Mouse (Mus musculus) heart, adult 2 months (tissue): ENCODE data around the gene Sstr3. TPM values are rescaled to one million over a fixed set of nuclear protein-coding genes. Genes with fewer than 3 reads are reported as not detected.

Source experiments
- DNase-seq, 2 experiments: peaks; one replicate each; pipeline ENCODE4 v3.0.0; 2021
- H3K27ac ChIP-seq: fragments of 200-600 bp; 2 replicates; pipeline ENCODE4 v1.8.1; 2022
- H3K27me3 ChIP-seq: fragments of 200-500 bp; 2 replicates; pipeline ENCODE4 v1.6.1; 2012; ENCODE audit warnings: mild to moderate bottlenecking, low read length, inconsistent platforms, mixed read lengths; ENCODE audit not compliant: control insufficient read depth, insufficient read depth
- H3K36me3 ChIP-seq: fragments of 200-500 bp; 2 replicates; pipeline ENCODE4 v1.6.1; 2012; ENCODE audit warnings: low read length, inconsistent platforms; ENCODE audit not compliant: control insufficient read depth, insufficient read depth
- H3K4me1 ChIP-seq: fragments of 200-500 bp; 2 replicates; pipeline ENCODE4 v1.6.1; 2011; ENCODE audit warnings: low read length; ENCODE audit not compliant: control insufficient read depth, insufficient read depth
- H3K4me3 ChIP-seq: fragments of 200-600 bp; 2 replicates; pipeline ENCODE4 v1.8.1; 2022
- H3K79me2 ChIP-seq: fragments of 200-500 bp; replicated peaks from 2 replicates; pipeline ENCODE4 v1.6.1; 2012; ENCODE audit warnings: mild to moderate bottlenecking, inconsistent platforms, low read length, moderate library complexity, mixed read lengths; ENCODE audit not compliant: control insufficient read depth, insufficient read depth
- H3K9ac ChIP-seq: fragments of 200-500 bp; 2 replicates; pipeline ENCODE4 v1.6.1; 2012; ENCODE audit warnings: low read depth, mild to moderate bottlenecking, control low read depth, inconsistent platforms, low read length, mixed read lengths
- CTCF ChIP-seq: fragments of 200-600 bp; IDR thresholded peaks from 2 replicates; pipeline ENCODE4 v1.8.1; 2022; ENCODE audit warnings: antibody characterized with exemption, mild to moderate bottlenecking, moderate library complexity
- EP300 ChIP-seq: fragments of 200-500 bp; IDR thresholded peaks from 2 replicates; pipeline ENCODE4 v1.6.1; 2011; ENCODE audit warnings: low read depth, low read length, control low read depth; ENCODE audit not compliant: insufficient read depth
- POLR2A ChIP-seq: fragments of 200-500 bp; IDR thresholded peaks from 2 replicates; pipeline ENCODE4 v1.6.1; 2011; ENCODE audit warnings: mild to moderate bottlenecking, low read depth, low read length, control low read depth; ENCODE audit not compliant: insufficient read depth
- WGBS: fragments of 180-500 bp; shearing (Covaris S2); methylation state at CpG from one replicate; pipeline ENCODE4 v1.1.7; 2018; 5-methylcytosine and 5-hydroxymethylcytosine counted together
- intact Hi-C: fragments of 180-260 bp; cut with DNase I; formaldehyde crosslinking; loops from one replicate; pipeline ENCODE4 v1.15.1; 2025
- polyA plus RNA-seq: library from polyadenylated mRNA; depleted of rRNA; stranded (reverse); fragments of >200 nt; gene quantifications from 2 replicates; pipeline ENCODE4 v1.2.3, GENCODE M21; 2012; rRNA removed
- total RNA-seq, 2 experiments: library from RNA; stranded (reverse); gene quantifications; 2 replicates each; pipeline ENCODE4 v1.2.3; 2021

The Sstr3 gene
- total and polyA plus RNA-seq, 3 experiments, result not detected

- Histone ChIP-seq H3K27me3 (no peaks in the 10 kb centered on the region), H3K36me3 (no peaks in the 10 kb centered on the region), H3K4me1 (no peaks in the 10 kb centered on the region), H3K27ac (no peak overlapping the region), H3K4me3 (no peak overlapping the region), H3K9ac (no peak overlapping the region), H3K79me2 (no peaks in the 10 kb centered on the region)
- intact Hi-C loops, result no loop called here
- TF ChIP-seq EP300 (no peak), CTCF (no peak), POLR2A (no peak)
- no peak for DNase-seq
- 83% methylated on average over 10 of the region's 10 CpGs for WGBS
Observed at GRCm38 (mm10) chr15:78493401-78494010, 51.0 kb downstream of the Sstr3 start.

GRCm38 (mm10) chr15:78491301-78491700 lies 53.2 kb downstream of the Sstr3 start:
- DNase-seq, result no peak
- 92% methylated on average over 3 of the region's 3 CpGs for WGBS
- H3K79me2 ChIP-seq, result no peaks in the 10 kb centered on the region
- H3K36me3 ChIP-seq, result no peaks in the 10 kb centered on the region
- no peaks in the 10 kb centered on the region for H3K4me1 ChIP-seq
- H3K27ac ChIP-seq, result no peak overlapping the region
- H3K4me3 ChIP-seq, result no peak overlapping the region
- intact Hi-C loops, result no loop called here
- TF ChIP-seq POLR2A, result no peak
- no peak for TF ChIP-seq CTCF
- no peak for TF ChIP-seq EP300
- H3K27me3 ChIP-seq, result no peaks in the 10 kb centered on the region
- H3K9ac ChIP-seq, result no peak overlapping the region

GRCm38 (mm10) chr15:78489906-78490305 lies 54.6 kb downstream of the Sstr3 start:
- no peak overlapping the region for H3K27ac ChIP-seq
- no peak overlapping the region for H3K9ac ChIP-seq
- H3K36me3 ChIP-seq, result no peaks in the 10 kb centered on the region
- H3K4me3 ChIP-seq, result no peak overlapping the region
- intact Hi-C loops, result no loop called here
- 80% methylated on average over 8 of the region's 8 CpGs for WGBS
- H3K27me3 ChIP-seq, result no peaks in the 10 kb centered on the region
- no peak for DNase-seq
- no peak for TF ChIP-seq EP300
- TF ChIP-seq POLR2A, result no peak
- no peak for TF ChIP-seq CTCF
- no peaks in the 10 kb centered on the region for H3K79me2 ChIP-seq
- H3K4me1 ChIP-seq, result no peaks in the 10 kb centered on the region

GRCm38 (mm10) chr15:78489248-78489647 lies 55.2 kb downstream of the Sstr3 start:
- Histone ChIP-seq H3K4me1 (no peaks in the 10 kb centered on the region), H3K27ac (no peak overlapping the region), H3K9ac (no peak overlapping the region), H3K79me2 (no peaks in the 10 kb centered on the region), H3K36me3 (no peaks in the 10 kb centered on the region), H3K27me3 (no peaks in the 10 kb centered on the region), H3K4me3 (no peak overlapping the region)
- TF ChIP-seq CTCF, result no peak
- no peak for TF ChIP-seq POLR2A
- TF ChIP-seq EP300, result no peak
- intact Hi-C loops, result no loop called here
- DNase-seq, result no peak
- WGBS, result 56% methylated on average over 3 of the region's 3 CpGs

- no peak for DNase-seq
- no peaks in the 10 kb centered on the region for H3K27me3 ChIP-seq
- no peak for TF ChIP-seq EP300
- TF ChIP-seq POLR2A, result no peak
- no peak for TF ChIP-seq CTCF
- no peak overlapping the region for H3K9ac ChIP-seq
- H3K4me3 ChIP-seq, result no peak overlapping the region
- H3K27ac ChIP-seq, result no peak overlapping the region
- no peaks in the 10 kb centered on the region for H3K36me3 ChIP-seq
- no peaks in the 10 kb centered on the region for H3K4me1 ChIP-seq
- WGBS, result 60% methylated on average over 4 of the region's 4 CpGs
- no peaks in the 10 kb centered on the region for H3K79me2 ChIP-seq
- intact Hi-C loops, result no loop called here
Observed at GRCm38 (mm10) chr15:78487066-78487465, 57.4 kb downstream of the Sstr3 start.

Other genes with a start within 250 kb of the Sstr3 start
- gene Csf2rb2, start 239.0 kb downstream of the Sstr3 start, total RNA-seq, result under 1 TPM; 0.75 to 0.84 TPM
- gene Csf2rb2, start 239.0 kb downstream of the Sstr3 start, polyA plus RNA-seq, result 1.2 and 1.6 TPM in 2 replicates
- 1 to 10 TPM; 1.6 to 2.2 TPM for gene Csf2rb, start 218.9 kb downstream of the Sstr3 start, total RNA-seq
- gene Csf2rb, start 218.9 kb downstream of the Sstr3 start, polyA plus RNA-seq, result 2.1 and 2.8 TPM in 2 replicates
- not detected for gene Tex33, start 148.8 kb downstream of the Sstr3 start, total RNA-seq
- 0.43 and 0.67 TPM in 2 replicates for gene Tex33, start 148.8 kb downstream of the Sstr3 start, polyA plus RNA-seq
- gene Tst, start 138.8 kb downstream of the Sstr3 start, total RNA-seq, result 10 to 100 TPM; 19.1 to 23.2 TPM
- gene Tst, start 138.8 kb downstream of the Sstr3 start, polyA plus RNA-seq, result 30.3 and 41.7 TPM in 2 replicates
- gene Mpst, start 138.3 kb downstream of the Sstr3 start, total RNA-seq, result 10 to 100 TPM; 37.5 to 45.9 TPM
- 64.5 and 79.5 TPM in 2 replicates for gene Mpst, start 138.3 kb downstream of the Sstr3 start, polyA plus RNA-seq
- 10 to 100 TPM; 18.4 to 24.5 TPM for gene Kctd17, start 116.1 kb downstream of the Sstr3 start, total RNA-seq
- gene Kctd17, start 116.1 kb downstream of the Sstr3 start, polyA plus RNA-seq, result 52.5 and 66.1 TPM in 2 replicates
- not detected for gene Tmprss6, start 76.1 kb downstream of the Sstr3 start, total RNA-seq
- gene Tmprss6, start 76.1 kb downstream of the Sstr3 start, polyA plus RNA-seq, result 0.20 TPM in 1 of 2 replicates, not detected in the other
- gene Il2rb, start 49.4 kb downstream of the Sstr3 start, total RNA-seq, result under 1 TPM; 0.31 to 0.55 TPM
- gene Il2rb, start 49.4 kb downstream of the Sstr3 start, polyA plus RNA-seq, result 1.4 and 2.3 TPM in 2 replicates
- gene C1qtnf6, start 13.3 kb downstream of the Sstr3 start, total RNA-seq, result 10 to 100 TPM; 14.1 to 17.0 TPM
- 20.8 and 40.5 TPM in 2 replicates for gene C1qtnf6, start 13.3 kb downstream of the Sstr3 start, polyA plus RNA-seq
- gene Rac2, start 28.1 kb upstream of the Sstr3 start, total RNA-seq, result 1 to 10 TPM; 4.5 to 8.7 TPM
- gene Rac2, start 28.1 kb upstream of the Sstr3 start, polyA plus RNA-seq, result 7.7 and 44.7 TPM in 2 replicates
- gene Cyth4, start 52.4 kb upstream of the Sstr3 start, total RNA-seq, result 1 to 10 TPM; 6.1 to 6.7 TPM
- gene Cyth4, start 52.4 kb upstream of the Sstr3 start, polyA plus RNA-seq, result 9.3 and 12.8 TPM in 2 replicates
- gene Elfn2, start 174.1 kb upstream of the Sstr3 start, total RNA-seq, result 1 to 10 TPM; 1.3 to 3.4 TPM
- 0.16 and 0.35 TPM in 2 replicates for gene Elfn2, start 174.1 kb upstream of the Sstr3 start, polyA plus RNA-seq
- 10 to 100 TPM; 11.1 to 11.6 TPM for gene Mfng, start 228.8 kb upstream of the Sstr3 start, total RNA-seq
- gene Mfng, start 228.8 kb upstream of the Sstr3 start, polyA plus RNA-seq, result 15.0 and 19.1 TPM in 2 replicates